Mouse (Mus musculus) cerebellum, adult 11-12 months (tissue): ENCODE measurements around the gene Gdf5.
A peak's percentile ranks its signal among the peaks of the same experiment; 100 is the strongest.

Experiments
- DNase-seq: peaks from one replicate; pipeline ENCODE4 v3.0.0; 2022

The Gdf5 gene

GRCm38 (mm10) chr2:155945124-155945523 lies at the start of gene Gdf5:
Gdf5 (minus strand) TSS chr2:155945367.
- DNase-seq: no peak

DNA sequence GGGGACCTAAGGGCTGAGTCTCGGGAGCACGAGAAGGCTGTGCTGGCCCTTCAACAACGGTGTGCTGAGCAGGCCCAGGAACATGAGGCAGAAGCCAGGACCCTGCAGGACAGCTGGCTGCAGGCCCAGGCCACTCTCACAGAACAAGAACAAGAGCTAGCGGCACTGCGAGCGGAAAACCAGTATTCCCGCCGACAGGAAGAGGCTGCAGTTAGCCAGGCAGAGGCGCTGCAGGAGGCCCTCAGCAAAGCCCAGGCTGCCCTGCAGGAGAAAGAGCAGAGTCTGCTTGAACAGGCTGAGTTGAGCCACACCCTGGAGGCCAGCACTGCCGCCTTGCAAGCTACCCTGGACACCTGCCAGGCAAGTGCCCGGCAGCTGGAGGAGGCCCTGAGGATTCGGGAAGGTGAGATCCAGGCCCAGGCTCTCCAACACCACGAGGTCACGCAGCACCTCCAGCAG lies 46.7 kb upstream of the Gdf5 start:
- peak; percentile 99 for DNase-seq

- DNase-seq: peak; percentile 54
These were observed 46.0 kb upstream of the Gdf5 start for GRCm38 (mm10) chr2:155991151-155991550.

DNA sequence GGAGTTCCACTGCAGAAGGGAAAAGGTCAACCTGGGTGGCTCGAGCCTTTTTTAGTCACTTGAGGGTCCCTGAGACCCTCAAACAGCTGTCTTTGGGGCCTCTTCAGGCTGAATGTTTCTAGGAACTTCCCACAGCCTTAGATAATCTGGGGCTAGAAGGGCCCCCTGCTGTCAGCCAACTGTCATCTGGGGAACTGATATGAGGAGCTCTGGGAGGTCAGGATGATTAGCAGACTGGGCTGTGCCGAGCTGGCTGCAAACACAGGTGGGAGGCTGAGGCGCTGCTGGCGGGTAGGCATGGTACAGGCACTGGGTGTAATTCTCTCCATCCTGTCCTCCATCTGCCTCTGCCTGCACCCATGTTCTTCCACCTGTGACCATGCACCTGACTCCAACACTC lies 43.9 kb upstream of the Gdf5 start:
- DNase-seq: peak; percentile 85

DNA sequence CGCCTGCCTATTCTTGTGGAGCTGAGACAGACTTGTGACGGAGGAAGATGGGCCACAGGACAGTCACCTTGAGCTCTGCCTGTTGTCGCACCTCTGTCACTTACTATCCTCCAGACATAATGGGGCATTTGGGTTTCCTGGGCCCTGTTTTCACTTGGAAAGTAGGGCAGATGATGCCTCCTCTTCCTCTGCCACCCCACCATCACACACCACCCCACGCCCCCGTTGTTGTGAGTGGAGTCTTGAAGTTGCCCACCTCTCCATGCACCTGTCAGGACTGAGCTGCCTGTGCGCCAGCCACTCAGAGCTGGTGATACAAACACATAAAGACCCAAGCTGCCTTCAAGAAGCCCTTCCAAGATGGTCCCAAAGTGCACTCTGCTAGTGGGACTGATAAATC lies 42.0 kb upstream of the Gdf5 start:
- no peak for DNase-seq

- DNase-seq: no peak
These were observed 40.6 kb upstream of the Gdf5 start for GRCm38 (mm10) chr2:155985776-155986175.

DNA sequence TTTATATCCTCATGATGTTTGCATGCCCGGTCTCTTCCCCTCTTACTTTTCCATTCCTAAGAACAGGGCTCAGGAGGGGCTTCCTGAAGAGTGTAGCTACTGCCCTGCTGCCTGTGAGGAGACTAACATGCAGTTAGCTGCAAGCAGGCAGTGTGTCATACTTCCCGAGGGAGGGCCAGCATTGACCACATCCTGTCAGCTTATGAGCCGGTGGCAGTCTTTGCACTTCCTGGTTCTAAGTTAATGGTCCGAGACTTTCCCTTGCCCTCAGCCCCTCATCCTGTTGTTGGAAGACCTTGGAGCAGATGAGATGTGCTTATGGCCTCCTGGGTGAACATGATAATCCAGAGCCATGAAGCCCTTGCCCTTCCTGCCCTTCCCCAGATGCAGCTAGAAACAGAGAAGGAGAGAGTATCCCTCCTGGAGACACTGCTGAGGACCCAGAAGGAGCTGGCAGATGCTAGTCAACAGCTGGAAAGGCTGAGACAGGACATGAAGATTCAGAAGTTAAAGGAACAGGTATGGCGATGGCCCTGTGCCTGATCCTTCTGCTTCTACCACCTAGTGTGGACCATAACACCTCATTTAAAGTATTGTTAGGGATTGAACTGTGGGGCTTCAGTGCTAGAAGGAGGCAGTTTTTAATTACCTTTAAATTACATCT lies 34.3 kb upstream of the Gdf5 start:
- no peak for DNase-seq

DNA sequence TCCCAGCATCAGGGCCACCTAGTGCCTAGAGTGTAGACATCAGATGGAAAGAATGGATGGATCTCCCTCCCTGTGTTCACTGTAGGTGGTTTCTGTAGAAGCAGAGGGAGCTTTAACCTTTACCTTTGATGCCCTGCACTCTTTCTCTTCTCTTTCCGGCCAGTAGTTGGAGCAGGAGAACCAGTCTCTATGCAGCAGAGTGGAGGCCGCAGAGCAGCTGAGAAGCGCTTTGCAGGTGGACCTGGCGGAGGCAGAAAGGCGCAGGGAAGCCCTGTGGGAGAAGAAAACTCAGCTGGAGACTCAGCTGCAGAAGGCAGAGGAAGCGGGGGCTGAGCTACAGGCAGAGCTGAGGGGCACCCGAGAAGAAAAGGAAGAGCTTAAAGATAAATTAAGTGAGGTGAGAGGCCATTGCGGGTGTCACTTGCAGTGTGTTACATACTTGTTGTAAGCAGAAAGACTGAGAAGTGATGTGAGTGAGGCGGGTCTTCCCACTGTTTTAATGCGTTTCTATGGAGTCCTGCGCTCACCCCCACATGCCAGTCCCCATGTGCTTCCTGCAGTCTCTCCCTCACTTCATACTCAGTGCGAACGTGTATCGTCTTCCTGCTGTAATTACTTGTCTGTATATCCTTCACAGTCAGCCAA lies 29.0 kb upstream of the Gdf5 start:
- DNase-seq: no peak

DNA sequence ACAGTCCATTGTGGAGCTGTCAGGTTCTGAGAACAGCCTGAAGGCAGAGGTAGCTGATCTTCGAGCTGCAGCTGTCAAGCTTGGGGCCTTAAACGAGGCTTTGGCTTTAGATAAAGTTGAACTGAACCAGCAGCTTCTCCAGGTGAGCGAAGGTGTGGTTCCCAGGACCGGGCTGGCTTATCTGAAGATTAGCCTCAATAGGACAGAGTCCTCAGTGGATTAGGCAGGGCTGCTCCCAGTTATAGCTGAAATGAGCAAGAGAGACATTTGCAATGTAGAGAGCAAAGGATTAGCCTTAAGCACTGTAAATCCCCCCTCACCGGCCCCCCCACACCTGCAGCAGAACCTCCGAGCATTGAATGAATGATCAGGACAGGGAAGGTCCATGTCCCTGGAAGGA lies 28.2 kb upstream of the Gdf5 start:
- DNase-seq: no peak

GRCm38 (mm10) chr2:155962991-155963390 lies 17.8 kb upstream of the Gdf5 start:
- no peak for DNase-seq

DNA sequence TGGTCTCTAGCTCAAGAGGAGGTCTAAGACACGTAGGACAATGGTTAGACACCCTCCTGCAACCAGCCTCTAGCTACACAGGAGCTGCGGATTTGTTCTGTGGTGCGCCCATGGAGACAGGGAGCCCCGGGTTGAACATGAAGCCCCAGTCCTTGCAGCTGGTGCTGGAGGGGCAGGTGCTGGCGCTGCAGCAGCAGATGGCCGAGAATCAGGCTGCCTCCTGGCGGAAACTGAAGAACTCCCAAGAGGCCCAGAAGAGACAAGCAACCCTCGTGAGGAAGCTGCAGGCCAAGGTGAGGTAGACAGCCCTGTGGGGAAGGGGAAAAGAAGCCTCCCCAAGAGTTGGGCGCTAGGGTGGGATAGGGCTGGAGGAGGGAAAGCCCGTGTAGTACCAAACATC lies 16.7 kb upstream of the Gdf5 start:
- DNase-seq: no peak

DNA sequence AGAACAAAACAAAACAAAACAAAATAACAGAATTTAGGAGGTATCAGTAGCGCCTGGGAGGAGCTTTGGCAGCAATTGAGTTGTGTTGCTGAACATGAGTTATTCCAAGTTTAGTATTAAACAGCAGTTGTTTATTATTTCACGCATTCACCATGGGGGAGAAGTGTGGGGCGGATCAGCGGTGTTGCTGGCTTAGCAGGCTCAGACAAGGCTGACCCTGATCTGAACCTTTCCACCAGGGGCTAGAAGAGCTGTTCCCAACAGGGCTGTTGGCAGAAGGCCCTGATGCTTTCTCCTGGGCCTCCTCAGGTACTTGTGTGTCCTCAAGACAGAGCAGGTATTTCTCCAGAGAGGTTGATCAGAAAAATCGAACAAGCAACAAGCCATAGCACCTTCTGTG lies 14.8 kb upstream of the Gdf5 start:
- DNase-seq: no peak

- DNase-seq: peak; percentile 92
These were observed 11.2 kb upstream of the Gdf5 start, which contains the start of gene Cep250 for GRCm38 (mm10) chr2:155956134-155957059. Cep250 (plus strand) TSS chr2:155956458.

DNA sequence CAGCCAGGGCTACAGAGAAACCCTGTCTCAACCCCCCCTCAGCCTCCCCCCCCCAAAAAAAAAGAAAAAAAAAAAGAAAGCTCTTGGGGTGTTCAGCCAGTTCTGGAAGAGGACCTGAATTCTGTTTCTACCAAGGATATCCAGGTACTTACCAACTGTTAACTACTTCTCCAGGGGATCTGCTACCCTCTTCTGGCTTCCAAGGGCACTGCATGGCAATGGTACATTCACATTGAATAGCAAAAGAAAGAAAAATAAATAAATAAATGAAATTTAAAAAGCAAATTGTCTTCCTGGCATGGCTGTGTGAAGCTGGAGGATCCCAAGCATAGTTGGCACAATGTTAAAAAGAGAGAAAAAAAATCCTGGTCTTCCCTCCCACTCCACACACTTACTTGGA lies 6.8 kb upstream of the Gdf5 start:
- peak; percentile 73 for DNase-seq

DNA sequence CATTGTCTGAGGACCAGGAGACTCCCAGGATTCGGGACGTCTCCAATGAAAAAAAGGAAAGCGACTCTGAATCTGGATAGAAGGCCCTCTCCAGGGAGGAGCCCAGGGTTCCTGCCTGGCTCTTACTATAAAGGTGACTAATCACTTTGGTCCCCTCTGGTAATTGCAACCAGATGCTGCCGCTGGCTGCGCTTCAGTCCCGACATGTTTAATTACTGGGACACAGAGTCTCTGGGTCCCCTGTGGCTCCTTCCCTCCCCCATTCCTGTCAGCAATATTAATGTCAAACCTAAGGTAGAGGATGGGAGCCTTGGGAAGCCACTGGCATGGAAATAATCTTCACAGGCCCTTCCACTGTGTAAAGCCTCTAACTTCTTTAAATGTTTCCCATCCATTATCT lies 4.2 kb upstream of the Gdf5 start:
- DNase-seq: no peak

GRCm38 (mm10) chr2:155947390-155948002 lies 2.3 kb upstream of the Gdf5 start:
- no peak for DNase-seq

GRCm38 (mm10) chr2:155946499-155946898 lies 1.3 kb upstream of the Gdf5 start:
- no peak for DNase-seq

DNA sequence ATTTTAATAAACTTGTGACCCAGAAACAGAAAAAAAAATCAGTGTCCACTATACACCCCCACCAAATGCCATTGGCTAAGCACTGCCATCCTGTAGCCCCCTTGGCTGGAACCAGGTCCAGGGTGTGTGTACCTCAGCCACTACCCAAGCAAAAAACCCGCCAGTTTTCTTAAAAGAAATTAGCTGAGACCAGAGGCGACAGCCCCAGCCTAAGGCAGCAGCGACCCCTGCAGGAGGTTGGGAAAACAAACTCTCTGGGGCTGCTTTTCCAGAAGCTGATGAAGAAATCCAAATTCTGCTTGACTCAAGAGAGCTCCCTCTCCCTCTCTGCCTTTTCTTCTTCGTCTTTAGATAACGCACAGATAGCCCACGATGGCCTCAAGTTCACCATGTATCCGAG lies 902 bp upstream of the Gdf5 start:
- peak; percentile 37 for DNase-seq

DNA sequence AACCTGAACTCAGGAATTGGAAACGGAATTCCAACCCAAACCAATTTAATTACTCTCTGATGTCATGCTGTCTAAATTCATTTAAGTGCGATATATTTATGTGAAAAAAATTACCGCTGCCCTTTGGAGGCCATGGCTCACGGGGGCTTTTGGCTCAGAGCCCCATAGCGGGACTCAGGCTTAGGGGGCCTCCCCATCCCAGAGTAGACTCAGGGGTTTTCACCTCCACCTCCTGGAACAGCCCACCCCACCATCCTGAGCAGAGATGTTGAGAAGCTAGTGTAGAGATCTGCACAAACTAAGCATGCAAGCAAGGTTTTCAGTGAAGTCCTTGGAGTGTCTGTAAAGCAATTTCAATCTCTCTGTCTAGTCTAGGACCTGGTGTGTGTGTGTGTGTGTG lies 413 bp upstream of the Gdf5 start:
- DNase-seq: no peak

DNA sequence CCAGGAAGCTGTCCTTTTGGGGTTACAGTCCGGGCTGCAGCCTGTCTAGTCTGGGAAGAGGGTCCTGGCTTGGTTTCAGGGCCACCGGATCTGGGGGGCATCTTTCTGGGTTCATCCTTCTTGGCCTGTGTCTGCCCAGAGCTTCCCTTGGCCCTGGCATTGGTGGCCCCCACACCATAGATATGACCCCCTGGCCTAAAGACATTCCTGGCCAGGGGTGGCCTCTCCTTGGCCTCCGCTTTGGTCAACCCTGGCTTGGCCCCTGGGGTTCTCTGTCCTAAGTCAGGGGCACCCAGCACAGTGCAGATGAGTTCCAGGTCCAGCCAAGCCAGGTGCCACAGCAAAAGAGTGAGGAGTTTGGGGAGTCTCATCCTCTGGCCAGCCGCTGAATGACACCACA lies 482 bp downstream of the Gdf5 start:
- DNase-seq: no peak

GRCm38 (mm10) chr2:155943463-155943862 lies 1.7 kb downstream of the Gdf5 start:
- no peak for DNase-seq

GRCm38 (mm10) chr2:155941697-155942442 lies 3.3 kb downstream of the Gdf5 start:
- DNase-seq: no peak
